Mouse (Mus musculus): ENCODE measurements at regions not wholly inside any gene's neighbourhood (a gene's known extent, or its start where the extent isn't known, plus 50 kb on each side); places are given as distances from the start of the nearest gene placed in this dataset.

GRCm38 (mm10) chr17:88349825-88350460, 90.6 kb upstream of the Foxn2 start:
- Histone ChIP-seq H3K4me1 (ENCODE audit: control insufficient read depth, insufficient read depth, low read length) (no peaks in the 10 kb centered on the region), H3K4me3 (ENCODE audit: insufficient read depth, low read depth, low read length) (no peak overlapping the region), H3K27ac (ENCODE audit: insufficient read depth, low read depth, low read length) (no peak overlapping the region)
- WGBS: 60% methylated on average over 5 of the region's 5 CpGs
- TF ChIP-seq POLR2A (IDR thresholded peaks at IDR 0.05; ENCODE audit: insufficient read depth, low read depth, low read length): no peak
- TF ChIP-seq CTCF (IDR thresholded peaks at IDR 0.05; ENCODE audit: insufficient read depth, low read depth, low read length): no peak

- TF ChIP-seq CTCF (IDR thresholded peaks at IDR 0.05; ENCODE audit: insufficient read depth, low read depth, low read length) (no peak), POLR2A (IDR thresholded peaks at IDR 0.05; ENCODE audit: insufficient read depth, low read depth, low read length) (no peak)
- H3K4me1 ChIP-seq (ENCODE audit: control insufficient read depth, insufficient read depth, low read length): no peaks in the 10 kb centered on the region
- H3K27ac ChIP-seq (ENCODE audit: insufficient read depth, low read depth, low read length): no peak overlapping the region
- 74% methylated on average over 5 of the region's 5 CpGs for WGBS
- H3K4me3 ChIP-seq (ENCODE audit: insufficient read depth, low read depth, low read length): no peak overlapping the region
Measured at GRCm38 (mm10) chr17:88350986-88351385, 89.5 kb upstream of the Foxn2 start.

GRCm38 (mm10) chr17:88352960-88353359, 87.6 kb upstream of the Foxn2 start:
- TF ChIP-seq CTCF (IDR thresholded peaks at IDR 0.05; ENCODE audit: insufficient read depth, low read depth, low read length) (no peak), POLR2A (IDR thresholded peaks at IDR 0.05; ENCODE audit: insufficient read depth, low read depth, low read length) (no peak)
- no peak overlapping the region for H3K27ac ChIP-seq (ENCODE audit: insufficient read depth, low read depth, low read length)
- H3K4me1 ChIP-seq (ENCODE audit: control insufficient read depth, insufficient read depth, low read length): no peaks in the 10 kb centered on the region
- no peak overlapping the region for H3K4me3 ChIP-seq (ENCODE audit: insufficient read depth, low read depth, low read length)

GRCm38 (mm10) chr17:88361161-88361560, 79.3 kb upstream of the Foxn2 start:
- Histone ChIP-seq H3K4me1 (ENCODE audit: control insufficient read depth, insufficient read depth, low read length) (no peaks in the 10 kb centered on the region), H3K27ac (ENCODE audit: insufficient read depth, low read depth, low read length) (no peak overlapping the region), H3K4me3 (ENCODE audit: insufficient read depth, low read depth, low read length) (no peak overlapping the region)
- 82% methylated on average over 2 of the region's 2 CpGs for WGBS
- TF ChIP-seq CTCF (IDR thresholded peaks at IDR 0.05; ENCODE audit: insufficient read depth, low read depth, low read length): no peak
- TF ChIP-seq POLR2A (IDR thresholded peaks at IDR 0.05; ENCODE audit: insufficient read depth, low read depth, low read length): no peak

GRCm38 (mm10) chr17:88362404-88362803, 78.1 kb upstream of the Foxn2 start:
- H3K27ac ChIP-seq (ENCODE audit: insufficient read depth, low read depth, low read length): no peak overlapping the region
- no peak overlapping the region for H3K4me3 ChIP-seq (ENCODE audit: insufficient read depth, low read depth, low read length)
- H3K4me1 ChIP-seq (ENCODE audit: control insufficient read depth, insufficient read depth, low read length): no peaks in the 10 kb centered on the region
- 85% methylated on average over 11 of the region's 11 CpGs for WGBS
- TF ChIP-seq POLR2A (IDR thresholded peaks at IDR 0.05; ENCODE audit: insufficient read depth, low read depth, low read length): no peak
- no peak for TF ChIP-seq CTCF (IDR thresholded peaks at IDR 0.05; ENCODE audit: insufficient read depth, low read depth, low read length)

- WGBS: 76% methylated on average over 5 of the region's 5 CpGs
- TF ChIP-seq POLR2A (IDR thresholded peaks at IDR 0.05; ENCODE audit: insufficient read depth, low read depth, low read length): no peak
- TF ChIP-seq CTCF (IDR thresholded peaks at IDR 0.05; ENCODE audit: insufficient read depth, low read depth, low read length): no peak
- H3K27ac ChIP-seq (ENCODE audit: insufficient read depth, low read depth, low read length): no peak overlapping the region
- H3K4me3 ChIP-seq (ENCODE audit: insufficient read depth, low read depth, low read length): no peak overlapping the region
- no peaks in the 10 kb centered on the region for H3K4me1 ChIP-seq (ENCODE audit: control insufficient read depth, insufficient read depth, low read length)
Measured at GRCm38 (mm10) chr17:88367876-88368275, 72.6 kb upstream of the Foxn2 start.

- TF ChIP-seq CTCF (IDR thresholded peaks at IDR 0.05; ENCODE audit: insufficient read depth, low read depth, low read length) (no peak), POLR2A (IDR thresholded peaks at IDR 0.05; ENCODE audit: insufficient read depth, low read depth, low read length) (no peak)
- Histone ChIP-seq H3K27ac (ENCODE audit: insufficient read depth, low read depth, low read length) (no peak overlapping the region), H3K4me3 (ENCODE audit: insufficient read depth, low read depth, low read length) (no peak overlapping the region), H3K4me1 (ENCODE audit: control insufficient read depth, insufficient read depth, low read length) (no peaks in the 10 kb centered on the region)
- 86% methylated on average over 8 of the region's 8 CpGs for WGBS
Measured at GRCm38 (mm10) chr17:88369971-88370370, 70.5 kb upstream of the Foxn2 start.

GRCm38 (mm10) chr17:88370676-88371075, 69.8 kb upstream of the Foxn2 start:
- TF ChIP-seq POLR2A (IDR thresholded peaks at IDR 0.05; ENCODE audit: insufficient read depth, low read depth, low read length) (no peak), CTCF (IDR thresholded peaks at IDR 0.05; ENCODE audit: insufficient read depth, low read depth, low read length) (no peak)
- H3K4me3 ChIP-seq (ENCODE audit: insufficient read depth, low read depth, low read length): no peak overlapping the region
- H3K27ac ChIP-seq (ENCODE audit: insufficient read depth, low read depth, low read length): no peak overlapping the region
- whole genome bisulfite sequencing: 62% methylated on average over 9 of the region's 9 CpGs
- no peaks in the 10 kb centered on the region for H3K4me1 ChIP-seq (ENCODE audit: control insufficient read depth, insufficient read depth, low read length)

GRCm38 (mm10) chr17:88378505-88378904, 62.0 kb upstream of the Foxn2 start:
- Histone ChIP-seq H3K4me1 (ENCODE audit: control insufficient read depth, insufficient read depth, low read length) (no peaks in the 10 kb centered on the region), H3K27ac (ENCODE audit: insufficient read depth, low read depth, low read length) (no peak overlapping the region), H3K4me3 (ENCODE audit: insufficient read depth, low read depth, low read length) (no peak overlapping the region)
- TF ChIP-seq POLR2A (IDR thresholded peaks at IDR 0.05; ENCODE audit: insufficient read depth, low read depth, low read length) (no peak), CTCF (IDR thresholded peaks at IDR 0.05; ENCODE audit: insufficient read depth, low read depth, low read length) (no peak)
- 95% methylated on average over 5 of the region's 5 CpGs for WGBS

GRCm38 (mm10) chr17:88379389-88379788, 61.1 kb upstream of the Foxn2 start:
- Histone ChIP-seq H3K4me3 (ENCODE audit: insufficient read depth, low read depth, low read length) (no peak overlapping the region), H3K27ac (ENCODE audit: insufficient read depth, low read depth, low read length) (no peak overlapping the region), H3K4me1 (ENCODE audit: control insufficient read depth, insufficient read depth, low read length) (no peaks in the 10 kb centered on the region)
- TF ChIP-seq CTCF (IDR thresholded peaks at IDR 0.05; ENCODE audit: insufficient read depth, low read depth, low read length): no peak
- TF ChIP-seq POLR2A (IDR thresholded peaks at IDR 0.05; ENCODE audit: insufficient read depth, low read depth, low read length): no peak
- WGBS: 89% methylated on average over 5 of the region's 5 CpGs

Data from olfactory bulb, adult 2 months (tissue).